Mouse (Mus musculus) liver (tissue): Measurements from ENCODE around the gene Ube2q1.

Experiments used
- DNase-seq: peaks from one replicate; pipeline ENCODE4 v3.0.0-alpha.2; 2020; ENCODE audit warnings: mixed read lengths

The Ube2q1 gene

GRCm38 (mm10) chr3:89821548-89822480 is 48.4 kb downstream of the Ube2q1 start:
- DNase-seq = peak; percentile 17

DNA sequence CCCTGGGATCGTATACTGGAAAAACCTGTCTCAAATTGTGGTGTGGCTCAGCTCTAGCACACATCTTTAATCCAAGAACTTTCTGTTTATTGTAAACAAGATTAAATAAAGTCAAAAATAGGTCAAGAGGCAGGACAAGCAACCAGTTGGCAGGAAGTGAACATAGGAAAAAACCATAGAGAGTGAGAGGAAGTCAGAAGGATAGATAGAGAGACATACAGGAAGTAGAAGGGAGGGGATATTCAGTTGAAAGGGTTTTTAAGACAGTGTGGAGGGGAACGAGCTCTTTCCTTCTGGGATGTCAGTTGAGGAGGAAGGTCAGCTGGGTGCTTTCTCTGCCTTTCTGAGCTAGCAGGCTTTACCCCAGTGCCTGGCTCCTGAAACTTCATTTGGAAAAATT is 50.2 kb downstream of the Ube2q1 start:
- no peak for DNase-seq

DNA sequence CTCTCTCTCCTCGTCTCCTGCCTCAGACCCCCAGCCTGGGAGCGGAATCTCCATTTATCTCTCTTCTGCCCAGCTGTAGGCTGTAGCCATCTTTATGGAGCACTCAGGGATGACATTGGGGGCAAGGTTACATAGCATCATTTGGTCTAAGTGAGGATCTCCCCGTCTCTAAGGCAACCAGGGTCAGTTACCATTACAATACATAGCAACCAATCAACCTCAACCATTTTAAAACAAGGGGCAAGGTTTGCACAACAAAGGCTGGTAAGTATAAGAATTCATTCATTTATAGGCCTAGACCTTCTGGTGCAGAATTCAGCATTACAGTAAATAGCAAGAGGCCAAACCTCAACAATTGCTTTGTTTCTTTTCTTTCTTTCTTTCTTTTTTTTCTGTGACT is 52.9 kb downstream of the Ube2q1 start:
- DNase-seq = no peak

GRCm38 (mm10) chr3:89830815-89831591 is 57.6 kb downstream of the Ube2q1 start, which contains the start of gene She:
Gene She, plus strand, starts transcription at chr3:89831370.
- DNase-seq = no peak
